Mouse (Mus musculus) small intestine, adult 2 months (tissue): ENCODE data around the gene Sap30bp.

ENCODE experiments used
- CTCF ChIP-seq: fragments of 200-500 bp; IDR thresholded peaks from 2 replicates; pipeline ENCODE4 v1.5.1; 2012; ENCODE audit warnings: low read depth, mild to moderate bottlenecking, control low read depth, inconsistent platforms, low read length, moderate library complexity, mixed read lengths; ENCODE audit not compliant: insufficient replicate concordance, insufficient read length; ENCODE audit errors: extremely low read depth
- POLR2A ChIP-seq: fragments of 200-500 bp; IDR thresholded peaks from 2 replicates; pipeline ENCODE4 v1.6.1; 2012; ENCODE audit warnings: low read depth, mild to moderate bottlenecking, control low read depth, inconsistent platforms, low read length, moderate library complexity

- TF ChIP-seq CTCF, result no peak
- no peak for TF ChIP-seq POLR2A
Measured at GRCm38 (mm10) chr11:115959018-115959417, 25.9 kb downstream of the Sap30bp start.
